Mouse (Mus musculus) adrenal gland, postnatal 0 days (tissue): ENCODE measurements around the gene Npdc1. TPM values are rescaled to one million over a fixed set of nuclear protein-coding genes. Genes with fewer than 3 reads are reported as not detected.

Experiments used
- microRNA-seq: library from miRNA; unstranded; fragments of <30 nt; microRNA quantifications from one replicate; pipeline ENCODE4, GENCODE M21; 2016; ENCODE audit warnings: borderline replicate concordance; ENCODE audit not compliant: insufficient number of aligned reads
- polyA plus RNA-seq: library from polyadenylated mRNA; unstranded; fragments of >200 nt; fragmentation: Nextera tagmentation; extraction: Ambion mirVana; gene quantifications from 2 replicates; pipeline ENCODE4 v1.2.1, GENCODE M21; 2015

Gene Npdc1
- polyA plus RNA-seq = 93.9 and 115 TPM in 2 replicates

GRCm38 (mm10) chr2:25399051-25399450 is at the start of gene Npdc1:
Gene Npdc1, plus strand, starts transcription at chr2:25399351.

GRCm38 (mm10) chr2:25356208-25357079 is 42.7 kb upstream of the Npdc1 start, which contains the start of gene Dpp7:
Gene Dpp7, minus strand, starts transcription at chr2:25356359.

GRCm38 (mm10) chr2:25365091-25365761 is 33.9 kb upstream of the Npdc1 start, which contains the start of gene Uap1l1:
Gene Uap1l1, minus strand, starts transcription at chr2:25365682.

GRCm38 (mm10) chr2:25371764-25372643 is 27.1 kb upstream of the Npdc1 start, which contains the start of gene Sapcd2:
Gene Sapcd2, plus strand, starts transcription at chr2:25372321.

GRCm38 (mm10) chr2:25395721-25396596 is 3.2 kb upstream of the Npdc1 start, which contains the start of gene Entpd2:
Gene Entpd2, plus strand, starts transcription at chr2:25395874.

GRCm38 (mm10) chr2:25422587-25423410 is 23.6 kb downstream of the Npdc1 start, which contains the start of gene Fut7:
Gene Fut7, plus strand, starts transcription at chr2:25423267.

GRCm38 (mm10) chr2:25428442-25429236 is 29.5 kb downstream of the Npdc1 start, which contains the start of gene Abca2:
Gene Abca2, plus strand, starts transcription at chr2:25428703.

GRCm38 (mm10) chr2:25456205-25456953 is 57.2 kb downstream of the Npdc1 start, which contains the start of gene Clic3:
Gene Clic3, plus strand, starts transcription at chr2:25456838.

Small RNAs within 50 kb of the gene (microRNA-seq; reads per million reads assigned to microRNA genes)
- not detected for gene Mir3087

Other genes with a start within 250 kb of the Npdc1 start
- 5.6 and 6.7 TPM in 2 replicates for gene Nrarp, start 218.6 kb upstream of the Npdc1 start, polyA plus RNA-seq
- 14.6 and 20.3 TPM in 2 replicates for gene Tor4a, start 202.5 kb upstream of the Npdc1 start, polyA plus RNA-seq
- gene Nelfb, start 187.9 kb upstream of the Npdc1 start, polyA plus RNA-seq = 47.4 and 61.9 TPM in 2 replicates
- gene Stpg3, start 184.7 kb upstream of the Npdc1 start, polyA plus RNA-seq = not detected in 2 replicates
- gene Fam166a, start 180.6 kb upstream of the Npdc1 start, polyA plus RNA-seq = 0.12 and 0.58 TPM in 2 replicates
- 217 and 219 TPM in 2 replicates for gene Tubb4b, start 174.6 kb upstream of the Npdc1 start, polyA plus RNA-seq
- gene Slc34a3, start 165.0 kb upstream of the Npdc1 start, polyA plus RNA-seq = 0.47 TPM in 1 of 2 replicates, not detected in the other
- not detected in 2 replicates for gene Rnf224, start 162.6 kb upstream of the Npdc1 start, polyA plus RNA-seq
- 12.9 and 25.4 TPM in 2 replicates for gene Rnf208, start 157.1 kb upstream of the Npdc1 start, polyA plus RNA-seq
- gene Cysrt1, start 156.9 kb upstream of the Npdc1 start, polyA plus RNA-seq = 1.8 TPM in 1 of 2 replicates, not detected in the other
- 2.5 and 2.8 TPM in 2 replicates for gene AL732309.1, start 152.5 kb upstream of the Npdc1 start, polyA plus RNA-seq
- 61.5 and 81.2 TPM in 2 replicates for gene Tmem203, start 143.9 kb upstream of the Npdc1 start, polyA plus RNA-seq
- 5.6 and 7.3 TPM in 2 replicates for gene Tprn, start 136.7 kb upstream of the Npdc1 start, polyA plus RNA-seq
- gene Ssna1, start 126.9 kb upstream of the Npdc1 start, polyA plus RNA-seq = 157 and 205 TPM in 2 replicates
- gene Anapc2, start 126.9 kb upstream of the Npdc1 start, polyA plus RNA-seq = 61.4 and 81.5 TPM in 2 replicates
- gene Tmem210, start 111.2 kb upstream of the Npdc1 start, polyA plus RNA-seq = not detected in 2 replicates
- gene Lrrc26, start 109.4 kb upstream of the Npdc1 start, polyA plus RNA-seq = 0.11 TPM in 1 of 2 replicates, not detected in the other
- gene Grin1, start 80.2 kb upstream of the Npdc1 start, polyA plus RNA-seq = 4.9 and 7.5 TPM in 2 replicates
- 47.2 and 52.7 TPM in 2 replicates for gene Man1b1, start 67.0 kb upstream of the Npdc1 start, polyA plus RNA-seq
- gene Dpp7, start 43.0 kb upstream of the Npdc1 start, polyA plus RNA-seq = 30.8 and 45.6 TPM in 2 replicates
- gene Uap1l1, start 33.7 kb upstream of the Npdc1 start, polyA plus RNA-seq = 40.5 and 44.9 TPM in 2 replicates
- gene Sapcd2, start 27.0 kb upstream of the Npdc1 start, polyA plus RNA-seq = 8.1 and 10.7 TPM in 2 replicates
- gene Entpd2, start 3.5 kb upstream of the Npdc1 start, polyA plus RNA-seq = 13.6 and 20.3 TPM in 2 replicates
- gene Fut7, start 23.9 kb downstream of the Npdc1 start, polyA plus RNA-seq = 0.14 and 0.22 TPM in 2 replicates
- 4.9 and 6.6 TPM in 2 replicates for gene Abca2, start 29.4 kb downstream of the Npdc1 start, polyA plus RNA-seq
- 6.1 and 6.2 TPM in 2 replicates for gene Clic3, start 57.5 kb downstream of the Npdc1 start, polyA plus RNA-seq
- 53.8 and 58.8 TPM in 2 replicates for gene Paxx, start 61.7 kb downstream of the Npdc1 start, polyA plus RNA-seq
- 8.3 and 9.6 TPM in 2 replicates for gene Ptgds, start 70.7 kb downstream of the Npdc1 start, polyA plus RNA-seq
- gene Lcn12, start 94.6 kb downstream of the Npdc1 start, polyA plus RNA-seq = not detected in 2 replicates
- gene Fbxw5, start 101.4 kb downstream of the Npdc1 start, polyA plus RNA-seq = 52.9 and 75.8 TPM in 2 replicates
- 6.4 and 7.1 TPM in 2 replicates for gene C8g, start 102.4 kb downstream of the Npdc1 start, polyA plus RNA-seq
- 15.4 and 20.6 TPM in 2 replicates for gene Traf2, start 147.6 kb downstream of the Npdc1 start, polyA plus RNA-seq
- gene Edf1, start 158.5 kb downstream of the Npdc1 start, polyA plus RNA-seq = 273 and 345 TPM in 2 replicates
- 1.3 and 2.6 TPM in 2 replicates for gene Mamdc4, start 175.5 kb downstream of the Npdc1 start, polyA plus RNA-seq
- 140 and 158 TPM in 2 replicates for gene Phpt1, start 175.9 kb downstream of the Npdc1 start, polyA plus RNA-seq
- 1.3 and 2.1 TPM in 2 replicates for gene Ajm1, start 182.4 kb downstream of the Npdc1 start, polyA plus RNA-seq
- gene Rabl6, start 209.2 kb downstream of the Npdc1 start, polyA plus RNA-seq = 42.6 and 68.2 TPM in 2 replicates
- 0.50 and 0.87 TPM in 2 replicates for gene Ccdc183, start 218.3 kb downstream of the Npdc1 start, polyA plus RNA-seq
- 124 and 149 TPM in 2 replicates for gene Tmem141, start 222.7 kb downstream of the Npdc1 start, polyA plus RNA-seq
- 55.5 and 82.4 TPM in 2 replicates for gene Fcna, start 228.7 kb downstream of the Npdc1 start, polyA plus RNA-seq